Mouse (Mus musculus): ENCODE results near the gene Lrrc47. TPM values are rescaled to one million over a fixed set of nuclear protein-coding genes. Genes with fewer than 3 reads are reported as not detected.

The Lrrc47 gene
- polyA plus RNA-seq, 1 experiment from 2014 or later, result 23.0 TPM

DNA sequence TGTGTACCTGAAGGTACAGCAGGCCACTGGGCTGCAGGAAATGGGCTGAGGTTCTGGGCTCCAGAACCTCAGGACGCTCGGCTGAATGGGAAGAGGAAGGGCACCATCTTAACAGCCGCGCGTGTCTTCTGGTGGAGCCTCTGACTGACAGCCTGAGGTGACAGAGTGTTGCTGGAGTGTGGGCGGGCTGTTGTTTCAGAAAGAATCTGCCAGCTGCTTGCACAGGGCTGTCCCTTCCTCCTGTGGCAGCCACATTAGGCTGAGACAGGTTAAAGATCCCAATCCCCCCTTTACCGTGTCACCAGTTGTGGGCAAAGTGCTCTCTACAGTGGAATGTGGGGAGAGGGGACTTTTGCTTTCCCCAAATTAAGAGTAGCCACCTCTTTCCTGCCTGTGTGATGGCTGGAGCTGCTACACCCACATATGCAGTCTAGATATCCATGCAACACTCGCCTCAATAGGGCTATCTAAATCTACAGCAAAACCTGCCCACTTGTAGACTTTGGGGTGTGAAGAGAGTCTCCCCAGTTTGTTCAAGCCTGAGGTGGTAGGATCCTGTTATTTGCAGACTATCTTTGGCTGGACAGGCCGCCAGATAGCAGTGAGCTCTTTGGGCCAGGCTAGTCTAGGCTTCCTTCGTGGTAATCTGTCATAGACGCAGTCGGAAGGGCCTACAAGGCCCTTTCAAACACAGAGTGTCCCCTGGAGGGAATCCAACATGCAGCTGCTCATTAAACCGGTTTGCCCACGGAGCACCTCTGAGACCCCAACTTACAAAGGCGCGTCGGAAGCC, 13.4 kb downstream of the Lrrc47 start:
- no peak for ATAC-seq (replicated peaks; ENCODE audit: low FRiP score)
- 32% methylated on average over 17 of the region's 17 CpGs for WGBS

GRCm38 (mm10) chr4:154025641-154026440, 14.3 kb downstream of the Lrrc47 start, which contains the start of gene Smim1:
Gene Smim1, minus strand, starts transcription at chr4:154026230.
- 1% methylated on average over 33 of the region's 33 CpGs for WGBS
- H3K36me3 ChIP-seq, result peaks cover 15% of the 10 kb centered on the region
- H3K9ac ChIP-seq, result peak within 1 kb of the TSS; percentile 51
- H3K27me3 ChIP-seq, result peaks cover 7% of the 10 kb centered on the region; the same call in 1 of the 2 replicates
- H3K4me3 ChIP-seq (replicated peaks), result peak within 1 kb of the TSS; percentile 57
- peak within 1 kb of the TSS; percentile 84 for H3K4me2 ChIP-seq
- H3K9me3 ChIP-seq (replicated peaks), result no peaks in the 10 kb centered on the region
- ATAC-seq (replicated peaks; ENCODE audit: low FRiP score), result peak; percentile 79
- H3K27ac ChIP-seq, result peak within 1 kb of the TSS; percentile 89
- H3K4me1 ChIP-seq, result peaks cover 58% of the 10 kb centered on the region

More for the DNA sequence above, 13.4 kb downstream of the Lrrc47 start:
- Histone ChIP-seq H3K4me2 (peak overlapping the region; percentile 84), H3K36me3 (peaks cover 25% of the 10 kb centered on the region), H3K27ac (peak overlapping the region; percentile 89), H3K9me3 (replicated peaks) (no peaks in the 10 kb centered on the region), H3K4me3 (replicated peaks) (peak overlapping the region; percentile 57), H3K27me3 (peaks cover 7% of the 10 kb centered on the region; the same call in 1 of the 2 replicates), H3K9ac (peak overlapping the region; percentile 51), H3K4me1 (peaks cover 58% of the 10 kb centered on the region)

DNA sequence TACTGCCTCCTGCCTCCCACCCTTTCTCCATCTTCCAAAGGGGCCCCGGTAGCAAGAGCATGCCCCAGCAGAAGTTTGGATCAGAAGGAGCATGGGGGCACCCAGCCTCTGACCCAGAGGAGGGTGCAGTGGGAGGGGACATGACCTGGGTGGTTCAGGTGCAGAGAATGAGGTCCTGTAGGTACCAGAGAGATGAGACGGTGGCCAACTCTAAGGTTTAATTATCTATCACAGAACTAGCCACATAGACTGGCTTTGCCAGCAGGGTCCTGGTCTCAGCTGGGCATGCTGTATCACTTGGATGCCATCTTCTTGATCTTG, 14.9 kb downstream of the Lrrc47 start:
- H3K9me3 ChIP-seq (replicated peaks), result no peaks in the 10 kb centered on the region
- ATAC-seq (replicated peaks; ENCODE audit: low FRiP score), result no peak
- peaks cover 7% of the 10 kb centered on the region; the same call in 1 of the 2 replicates for H3K27me3 ChIP-seq
- peak overlapping the region; percentile 51 for H3K9ac ChIP-seq
- H3K4me3 ChIP-seq (replicated peaks), result peak overlapping the region; percentile 57
- H3K4me1 ChIP-seq, result peaks cover 58% of the 10 kb centered on the region
- H3K36me3 ChIP-seq, result peaks cover 10% of the 10 kb centered on the region
- peak overlapping the region; percentile 89; the same call in 1 of the 2 replicates for H3K27ac ChIP-seq
- peak overlapping the region; percentile 84 for H3K4me2 ChIP-seq
- 27% methylated on average over 2 of the region's 2 CpGs for WGBS

- Histone ChIP-seq H3K4me3 (replicated peaks) (no peak overlapping the region), H3K4me2 (no peak overlapping the region), H3K4me1 (peaks cover 41% of the 10 kb centered on the region), H3K27ac (no peak overlapping the region), H3K27me3 (peaks cover 7% of the 10 kb centered on the region; the same call in 1 of the 2 replicates), H3K9ac (no peak overlapping the region), H3K9me3 (replicated peaks) (no peaks in the 10 kb centered on the region), H3K36me3 (no peaks in the 10 kb centered on the region)
- WGBS, result 84% methylated on average over 7 of the region's 7 CpGs
- no peak for ATAC-seq (replicated peaks; ENCODE audit: low FRiP score)
Measured at GRCm38 (mm10) chr4:154028066-154028465, 16.5 kb downstream of the Lrrc47 start.

DNA sequence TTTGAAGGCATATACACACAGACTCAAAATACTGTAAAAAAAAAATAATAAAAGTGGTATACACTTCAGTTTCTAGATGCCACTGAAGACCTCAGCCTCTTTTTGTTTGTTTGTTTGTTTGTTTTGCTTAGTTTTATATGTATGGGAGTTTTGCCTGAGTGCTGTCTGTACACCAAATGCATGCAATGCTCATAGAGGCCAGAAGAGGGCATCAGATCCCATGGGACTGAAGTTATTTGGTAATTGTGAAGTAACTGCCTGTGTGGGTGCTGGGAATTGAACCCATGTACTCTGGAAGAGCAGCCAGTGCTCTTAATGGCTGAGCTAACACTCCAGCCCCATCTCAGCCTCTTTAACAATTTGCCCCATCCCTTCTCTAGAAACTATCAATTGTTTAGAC, 17.1 kb downstream of the Lrrc47 start:
- Histone ChIP-seq H3K27me3 (peaks cover 7% of the 10 kb centered on the region; the same call in 1 of the 2 replicates), H3K36me3 (no peaks in the 10 kb centered on the region), H3K27ac (no peak overlapping the region), H3K9ac (no peak overlapping the region), H3K4me2 (no peak overlapping the region), H3K4me3 (replicated peaks) (no peak overlapping the region), H3K9me3 (replicated peaks) (no peaks in the 10 kb centered on the region), H3K4me1 (peaks cover 35% of the 10 kb centered on the region)
- ATAC-seq (replicated peaks; ENCODE audit: low FRiP score), result no peak

- Histone ChIP-seq H3K9me3 (replicated peaks) (no peaks in the 10 kb centered on the region), H3K36me3 (no peaks in the 10 kb centered on the region), H3K9ac (no peak overlapping the region), H3K4me2 (peak overlapping the region; percentile 22; the same call in 1 of the 2 replicates), H3K27me3 (peaks cover 3% of the 10 kb centered on the region; the same call in 1 of the 2 replicates), H3K4me1 (peaks cover 11% of the 10 kb centered on the region), H3K4me3 (replicated peaks) (no peak overlapping the region), H3K27ac (no peak overlapping the region)
- 11% methylated on average over 3 of the region's 3 CpGs for WGBS
- peak; percentile 75; the same call in 1 of the 2 replicates for ATAC-seq (replicated peaks; ENCODE audit: low FRiP score)
Measured at GRCm38 (mm10) chr4:154037123-154037522, 25.6 kb downstream of the Lrrc47 start.

- H3K4me1 ChIP-seq, result peaks cover under 1% of the 10 kb centered on the region; the same call in 1 of the 2 replicates
- no peak within 1 kb of the TSS for H3K4me3 ChIP-seq (replicated peaks)
- peaks cover 3% of the 10 kb centered on the region; the same call in 1 of the 2 replicates for H3K27me3 ChIP-seq
- no peak within 1 kb of the TSS for H3K27ac ChIP-seq
- no peak within 1 kb of the TSS for H3K9ac ChIP-seq
- H3K4me2 ChIP-seq, result no peak within 1 kb of the TSS
- H3K36me3 ChIP-seq, result no peaks in the 10 kb centered on the region
- WGBS, result 75% methylated on average over 9 of the region's 9 CpGs
- no peaks in the 10 kb centered on the region for H3K9me3 ChIP-seq (replicated peaks)
- ATAC-seq (replicated peaks; ENCODE audit: low FRiP score), result no peak
Measured at GRCm38 (mm10) chr4:154042577-154042976, 31.0 kb downstream of the Lrrc47 start, which contains the start of gene Ccdc27. Gene Ccdc27, minus strand, starts transcription at chr4:154042677.

DNA sequence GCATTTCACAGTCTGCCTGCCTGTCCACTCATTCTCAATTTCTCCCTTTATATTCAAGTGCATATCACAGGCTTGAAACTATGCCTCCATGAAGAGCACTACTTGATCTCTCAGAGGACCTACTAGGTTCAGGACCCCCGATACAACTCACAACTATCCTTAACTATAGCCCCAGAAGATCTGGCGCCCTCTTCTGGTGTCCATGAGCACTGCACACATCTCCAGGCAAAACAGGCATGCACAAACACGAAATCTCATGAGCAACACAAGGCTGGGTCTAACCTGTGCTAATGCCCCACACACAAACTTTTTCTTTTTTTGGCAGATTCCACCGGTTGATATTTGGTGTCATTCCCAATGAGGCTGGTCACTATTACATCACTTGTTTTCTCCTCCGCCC, 34.3 kb downstream of the Lrrc47 start:
- Histone ChIP-seq H3K9ac (no peak overlapping the region), H3K4me1 (no peaks in the 10 kb centered on the region), H3K4me3 (replicated peaks) (no peak overlapping the region), H3K27ac (no peak overlapping the region), H3K4me2 (no peak overlapping the region), H3K9me3 (replicated peaks) (no peaks in the 10 kb centered on the region), H3K36me3 (no peaks in the 10 kb centered on the region), H3K27me3 (peaks cover 3% of the 10 kb centered on the region; the same call in 1 of the 2 replicates)
- no peak for ATAC-seq (replicated peaks; ENCODE audit: low FRiP score)
- WGBS, result 67% methylated on average over 5 of the region's 5 CpGs

DNA sequence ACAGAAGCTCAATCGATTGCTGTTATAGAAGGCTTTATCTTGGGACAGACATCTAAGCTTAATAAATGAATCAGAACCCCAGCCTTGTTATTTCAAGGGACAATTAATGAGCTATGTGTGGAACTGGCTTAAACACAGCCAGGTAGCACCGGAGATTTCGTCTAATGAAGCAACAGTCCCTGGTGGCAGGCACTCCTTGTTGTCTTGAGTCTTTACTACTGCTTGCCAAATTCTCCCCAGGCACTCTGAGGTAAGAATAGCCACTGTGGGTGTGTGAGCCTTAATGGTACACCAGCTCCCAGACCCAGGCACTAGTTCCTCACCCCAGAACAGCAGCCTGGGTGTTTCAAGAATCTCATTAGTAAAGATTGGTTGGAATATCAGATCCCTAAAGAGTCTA, 39.9 kb downstream of the Lrrc47 start:
- WGBS, result 89% methylated on average over 3 of the region's 3 CpGs
- H3K4me2 ChIP-seq, result no peak overlapping the region

GRCm38 (mm10) chr4:154053065-154053464, 41.5 kb downstream of the Lrrc47 start:
- Histone ChIP-seq H3K36me3 (no peaks in the 10 kb centered on the region), H3K27me3 (no peaks in the 10 kb centered on the region), H3K27ac (no peak overlapping the region), H3K4me2 (no peak overlapping the region), H3K9me3 (replicated peaks) (no peaks in the 10 kb centered on the region), H3K9ac (no peak overlapping the region), H3K4me3 (replicated peaks) (no peak overlapping the region), H3K4me1 (no peaks in the 10 kb centered on the region)
- ATAC-seq (replicated peaks; ENCODE audit: low FRiP score), result no peak
- WGBS, result 59% methylated on average over 4 of the region's 4 CpGs

More for the DNA sequence above, 39.9 kb downstream of the Lrrc47 start:
- Histone ChIP-seq H3K9me3 (replicated peaks) (no peaks in the 10 kb centered on the region), H3K4me3 (replicated peaks) (no peak overlapping the region), H3K4me1 (no peaks in the 10 kb centered on the region), H3K9ac (no peak overlapping the region), H3K27me3 (no peaks in the 10 kb centered on the region), H3K36me3 (no peaks in the 10 kb centered on the region), H3K27ac (no peak overlapping the region)
- no peak for ATAC-seq (replicated peaks; ENCODE audit: low FRiP score)

- no peak for ATAC-seq (replicated peaks; ENCODE audit: low FRiP score)
- no peaks in the 10 kb centered on the region for H3K9me3 ChIP-seq (replicated peaks)
- WGBS, result 85% methylated on average over 7 of the region's 7 CpGs
- no peaks in the 10 kb centered on the region for H3K27me3 ChIP-seq
- H3K27ac ChIP-seq, result no peak overlapping the region
- H3K4me1 ChIP-seq, result no peaks in the 10 kb centered on the region
- no peaks in the 10 kb centered on the region for H3K36me3 ChIP-seq
- no peak overlapping the region for H3K4me3 ChIP-seq (replicated peaks)
- H3K9ac ChIP-seq, result no peak overlapping the region
- no peak overlapping the region for H3K4me2 ChIP-seq
Measured at GRCm38 (mm10) chr4:154055482-154055881, 44.0 kb downstream of the Lrrc47 start.

GRCm38 (mm10) chr4:154056046-154056445, 44.5 kb downstream of the Lrrc47 start:
- Histone ChIP-seq H3K9me3 (replicated peaks) (no peaks in the 10 kb centered on the region), H3K27ac (no peak overlapping the region), H3K27me3 (no peaks in the 10 kb centered on the region), H3K36me3 (no peaks in the 10 kb centered on the region), H3K4me2 (no peak overlapping the region), H3K4me1 (no peaks in the 10 kb centered on the region), H3K4me3 (replicated peaks) (no peak overlapping the region), H3K9ac (no peak overlapping the region)
- 69% methylated on average over 2 of the region's 2 CpGs for WGBS
- no peak for ATAC-seq (replicated peaks; ENCODE audit: low FRiP score)

Measured in kidney, embryonic 15.5 days (tissue).